Mouse (Mus musculus): Measurements from ENCODE around the gene Cr1l. TPM values are rescaled to one million over a fixed set of nuclear protein-coding genes. Genes with fewer than 3 reads are reported as not detected.

The Cr1l gene
- polyA plus RNA-seq, 1 experiment from 2014 or later, result 129 TPM

DNA sequence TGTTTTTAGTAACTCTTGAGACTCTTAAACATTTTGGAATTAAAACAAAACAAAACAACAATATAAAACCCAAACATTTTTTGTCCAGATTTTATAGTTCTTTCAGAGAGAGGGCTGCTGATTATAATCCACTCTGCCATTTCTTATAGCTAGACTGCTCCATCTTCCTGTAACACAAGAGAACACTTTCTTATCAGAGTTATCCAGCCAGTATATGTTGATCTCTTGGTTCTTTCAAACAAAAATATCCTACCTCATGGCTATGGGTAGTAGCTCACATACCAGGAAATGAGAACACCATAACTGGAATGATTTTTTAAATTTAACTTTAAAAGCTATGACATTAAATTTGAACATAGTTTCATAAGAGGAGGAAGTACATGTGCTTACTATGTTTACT lies 49.2 kb downstream of the Cr1l start:
- Histone ChIP-seq H3K36me3 (ENCODE audit: inconsistent target) (no peaks in the 10 kb centered on the region), H3K4me3 (ENCODE audit: inconsistent target) (no peak overlapping the region), H3K27ac (no peak overlapping the region), H3K79me2 (ENCODE audit: inconsistent target) (no peaks in the 10 kb centered on the region)

Other genes with a start within 250 kb of the Cr1l start
- gene Cd34, start 192.8 kb downstream of the Cr1l start, polyA plus RNA-seq (2018), result 0.07 to 1.3 TPM (median 0.16 TPM) in 3 replicates
- gene Cd46, start 39.3 kb downstream of the Cr1l start, polyA plus RNA-seq (2018), result 0.09 to 0.36 TPM (median 0.27 TPM) in 3 replicates
- gene Cr2, start 45.1 kb upstream of the Cr1l start, polyA plus RNA-seq (2018), result not detected in 3 replicates